Mouse (Mus musculus): Measurements from ENCODE around the gene Zfp503. TPM values are rescaled to one million over a fixed set of nuclear protein-coding genes. Genes with fewer than 3 reads are reported as not detected.

The Zfp503 gene
- total and polyA plus RNA-seq, 2 experiments from 2014 or later, result 4.3 to 9.1 TPM

DNA sequence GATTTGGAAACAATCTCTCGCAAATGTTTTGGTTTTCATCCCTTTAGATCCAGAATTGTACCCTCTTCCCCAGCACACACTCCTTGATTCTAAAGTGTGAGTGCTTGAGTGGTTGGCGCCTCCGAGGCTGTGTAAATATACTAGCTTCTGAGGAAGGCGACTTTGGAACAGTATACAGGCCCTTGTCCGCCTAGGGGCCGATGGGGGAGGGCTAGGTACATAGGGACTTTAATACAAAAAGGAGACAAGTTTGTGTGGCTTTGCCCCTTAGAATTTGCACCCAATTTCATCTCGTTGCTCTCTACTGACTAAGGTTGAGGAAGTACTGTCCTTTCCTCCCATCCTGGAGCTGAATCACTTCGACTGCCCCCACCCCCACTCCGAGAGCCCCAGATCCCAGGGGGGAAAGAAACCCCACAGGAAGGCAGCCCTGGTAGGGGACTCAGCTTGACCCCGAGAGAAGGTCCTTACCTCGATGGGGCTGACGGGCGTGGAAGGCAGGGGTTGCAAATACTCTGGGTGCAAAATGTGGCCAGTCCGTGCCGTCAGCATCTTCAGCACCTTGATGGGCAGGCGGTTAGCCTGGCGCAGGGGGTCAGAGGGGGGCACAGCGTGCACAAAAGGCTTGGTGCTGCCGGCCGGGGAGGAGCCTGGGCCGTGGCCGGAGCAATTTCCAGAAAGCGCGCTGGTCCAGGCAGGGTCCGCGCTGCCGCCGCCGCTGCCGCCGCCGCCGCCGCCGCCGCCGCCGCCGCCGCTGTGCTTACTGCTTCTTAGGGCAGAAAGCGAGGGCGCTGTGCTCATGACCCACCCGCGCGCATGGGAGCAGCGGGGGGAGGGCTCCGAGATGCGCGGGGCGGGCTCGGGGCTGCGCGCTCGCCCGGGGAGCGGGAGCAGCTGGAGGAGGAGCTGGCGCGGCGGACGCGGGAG, 2.4 kb downstream of the Zfp503 start:
- ATAC-seq (ENCODE audit: low FRiP score), result peak; percentile 47
- H3K9me3 ChIP-seq (ENCODE audit: low read length), result no peaks in the 10 kb centered on the region
- WGBS, result 0% methylated on average over 29 of the region's 61 CpGs

DNA sequence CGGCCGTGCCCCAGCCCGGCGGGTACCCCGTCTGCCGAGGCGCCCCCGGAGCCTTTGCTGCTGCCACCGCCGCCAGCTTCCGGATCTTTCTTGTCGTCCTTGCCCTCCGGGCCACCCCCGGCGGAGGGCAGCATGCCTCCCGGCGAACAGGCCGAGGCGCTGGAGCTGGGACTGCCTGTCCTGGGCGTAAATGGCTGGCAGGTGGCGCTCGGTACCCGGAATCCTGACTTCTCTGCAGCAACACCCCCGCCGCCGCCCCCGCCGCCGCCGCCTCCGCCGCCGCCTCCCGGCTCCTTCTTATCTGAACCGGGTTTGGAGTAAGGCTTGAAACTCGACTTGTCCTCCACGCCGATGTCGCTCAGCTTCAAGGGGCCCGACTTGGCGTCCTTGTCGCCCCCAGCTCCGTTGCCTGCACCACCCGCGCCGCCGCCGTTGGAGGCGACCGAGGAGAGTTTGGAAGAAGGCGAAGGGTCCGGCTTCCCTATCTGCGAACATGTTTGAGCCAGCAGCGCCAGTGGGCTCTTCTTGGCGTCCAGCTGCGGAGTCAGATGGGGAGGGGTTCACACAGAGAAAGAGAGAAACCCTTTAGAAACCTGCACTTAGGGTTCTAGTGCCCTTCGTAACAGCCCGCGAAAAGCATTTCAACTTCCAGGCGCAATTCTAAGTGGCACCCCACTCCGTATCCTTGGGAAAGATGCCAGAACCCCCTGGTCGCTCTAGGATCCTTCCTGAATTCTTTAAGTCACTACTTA, 3.2 kb downstream of the Zfp503 start:
- H3K27me3 ChIP-seq (ENCODE audit: insufficient read depth, low read length), result peaks cover 32% of the 10 kb centered on the region
- TF ChIP-seq CTCF (IDR thresholded peaks at IDR 0.05), result peak; percentile 71
- H3K4me2 ChIP-seq (ENCODE audit: low read depth, low read length, poor library complexity, severe bottlenecking), result peak overlapping the region; percentile 91
- peak overlapping the region; percentile 74 for H3K9ac ChIP-seq (replicated peaks; ENCODE audit: low read length, poor library complexity, severe bottlenecking)
- H3K4me3 ChIP-seq (ENCODE audit: low read depth, low read length), result peak overlapping the region; percentile 78
- DNase-seq (ENCODE audit: low spot score) (peak; percentile 87), ATAC-seq (ENCODE audit: low FRiP score) (no peak)
- H3K9me3 ChIP-seq (ENCODE audit: low read length), result no peaks in the 10 kb centered on the region
- peak overlapping the region; percentile 75 for H3K27ac ChIP-seq (ENCODE audit: low read depth, low read length)
- H3K4me1 ChIP-seq (ENCODE audit: insufficient read depth, low read length), result peaks cover 11% of the 10 kb centered on the region; the same call in 1 of the 2 replicates
- no peaks in the 10 kb centered on the region for H3K36me3 ChIP-seq (ENCODE audit: insufficient read depth, low read length)
- under 1% methylated on average over 56 of the region's 62 CpGs for WGBS

More for the DNA sequence above, 2.4 kb downstream of the Zfp503 start:
- H3K4me2 ChIP-seq (ENCODE audit: low read depth, low read length, poor library complexity, severe bottlenecking), result peak overlapping the region; percentile 91
- H3K9ac ChIP-seq (replicated peaks; ENCODE audit: low read length, poor library complexity, severe bottlenecking), result peak overlapping the region; percentile 74
- TF ChIP-seq CTCF (IDR thresholded peaks at IDR 0.05), result no peak
- H3K36me3 ChIP-seq (ENCODE audit: insufficient read depth, low read length), result no peaks in the 10 kb centered on the region
- DNase-seq (ENCODE audit: low spot score), result no peak
- peak overlapping the region; percentile 75 for H3K27ac ChIP-seq (ENCODE audit: low read depth, low read length)
- H3K27me3 ChIP-seq (ENCODE audit: insufficient read depth, low read length), result peaks cover 35% of the 10 kb centered on the region
- H3K4me1 ChIP-seq (ENCODE audit: insufficient read depth, low read length), result peaks cover 11% of the 10 kb centered on the region; the same call in 1 of the 2 replicates
- peak overlapping the region; percentile 78 for H3K4me3 ChIP-seq (ENCODE audit: low read depth, low read length)

DNA sequence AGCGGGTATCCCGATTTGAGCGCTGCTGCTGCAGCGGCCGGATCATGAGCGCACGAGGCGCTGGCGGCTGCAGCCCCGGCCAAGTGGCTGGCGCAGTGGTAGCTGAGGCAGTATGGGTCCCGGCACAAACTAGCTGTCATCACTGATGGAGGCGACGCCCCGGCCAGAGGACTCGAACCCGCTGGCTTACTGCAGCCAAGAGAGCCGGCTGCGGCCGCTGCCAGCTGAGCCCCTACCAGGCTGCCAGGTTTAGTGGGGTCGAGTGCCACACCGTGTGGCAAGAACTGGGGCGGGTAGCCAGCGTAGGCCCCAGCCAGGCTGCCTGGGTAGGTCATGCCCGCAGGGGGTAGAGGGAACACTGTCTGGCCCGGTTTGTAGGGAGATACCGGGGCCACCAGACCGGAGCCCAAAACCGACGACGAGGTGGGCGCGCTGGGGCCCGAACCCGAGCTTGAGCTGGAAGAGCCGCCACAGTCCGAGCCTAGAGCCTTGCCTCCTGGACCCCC, 3.9 kb downstream of the Zfp503 start:
- ATAC-seq (ENCODE audit: low FRiP score), result no peak
- Histone ChIP-seq H3K4me3 (ENCODE audit: low read depth, low read length) (peak overlapping the region; percentile 78), H3K36me3 (ENCODE audit: insufficient read depth, low read length) (no peaks in the 10 kb centered on the region), H3K4me2 (ENCODE audit: low read depth, low read length, poor library complexity, severe bottlenecking) (peak overlapping the region; percentile 91), H3K4me1 (ENCODE audit: insufficient read depth, low read length) (peaks cover 8% of the 10 kb centered on the region; the same call in 1 of the 2 replicates), H3K9ac (replicated peaks; ENCODE audit: low read length, poor library complexity, severe bottlenecking) (peak overlapping the region; percentile 74), H3K9me3 (ENCODE audit: low read length) (no peaks in the 10 kb centered on the region), H3K27me3 (ENCODE audit: insufficient read depth, low read length) (peaks cover 27% of the 10 kb centered on the region), H3K27ac (ENCODE audit: low read depth, low read length) (peak overlapping the region; percentile 34)
- WGBS, result 8% methylated on average over 34 of the region's 37 CpGs
- TF ChIP-seq CTCF (IDR thresholded peaks at IDR 0.05), result no peak
- no peak for DNase-seq (ENCODE audit: low spot score)

DNA sequence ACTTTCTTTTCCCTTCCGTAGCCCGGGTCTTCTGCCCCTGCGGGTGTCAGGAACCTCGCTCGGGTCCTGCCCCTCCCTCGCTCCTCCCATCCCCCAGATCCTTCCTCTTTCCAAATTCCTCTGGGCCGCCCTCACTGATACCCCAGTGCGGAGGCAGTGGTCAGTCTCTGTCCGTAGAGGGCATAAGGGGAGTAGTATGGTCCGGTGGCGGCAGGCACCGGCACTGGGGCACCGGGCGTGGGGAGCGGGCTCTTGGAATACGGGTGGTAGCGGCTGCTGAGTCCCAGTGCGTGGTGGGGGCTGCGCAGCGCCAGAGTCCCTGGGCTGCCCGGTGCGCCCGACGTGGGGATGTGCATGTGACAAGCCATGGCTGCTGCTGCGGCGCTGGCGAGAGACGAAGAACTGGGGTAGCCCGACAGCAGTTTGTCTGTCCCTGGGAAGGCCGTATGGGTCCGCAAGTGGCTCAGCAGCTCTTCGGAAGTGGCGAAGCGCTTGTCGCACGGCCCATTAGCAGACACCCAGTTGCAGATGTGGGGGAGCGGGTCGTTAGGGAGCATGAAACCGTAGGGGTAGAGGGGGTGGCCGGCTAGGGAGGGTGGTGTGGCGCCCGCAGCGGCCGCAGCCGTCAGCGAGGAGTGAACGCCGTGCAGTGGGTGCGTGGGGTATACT, 4.5 kb downstream of the Zfp503 start:
- 10% methylated on average over 49 of the region's 49 CpGs for WGBS
- Histone ChIP-seq H3K4me2 (ENCODE audit: low read depth, low read length, poor library complexity, severe bottlenecking) (peak overlapping the region; percentile 91), H3K4me1 (ENCODE audit: insufficient read depth, low read length) (peaks cover 7% of the 10 kb centered on the region; the same call in 1 of the 2 replicates), H3K9me3 (ENCODE audit: low read length) (no peaks in the 10 kb centered on the region), H3K27ac (ENCODE audit: low read depth, low read length) (no peak overlapping the region; the same call in 1 of the 2 replicates), H3K36me3 (ENCODE audit: insufficient read depth, low read length) (no peaks in the 10 kb centered on the region), H3K4me3 (ENCODE audit: low read depth, low read length) (peak overlapping the region; percentile 78), H3K9ac (replicated peaks; ENCODE audit: low read length, poor library complexity, severe bottlenecking) (peak overlapping the region; percentile 74), H3K27me3 (ENCODE audit: insufficient read depth, low read length) (peaks cover 24% of the 10 kb centered on the region)
- ATAC-seq (ENCODE audit: low FRiP score) (no peak), DNase-seq (ENCODE audit: low spot score) (no peak)
- TF ChIP-seq CTCF (IDR thresholded peaks at IDR 0.05), result no peak

DNA sequence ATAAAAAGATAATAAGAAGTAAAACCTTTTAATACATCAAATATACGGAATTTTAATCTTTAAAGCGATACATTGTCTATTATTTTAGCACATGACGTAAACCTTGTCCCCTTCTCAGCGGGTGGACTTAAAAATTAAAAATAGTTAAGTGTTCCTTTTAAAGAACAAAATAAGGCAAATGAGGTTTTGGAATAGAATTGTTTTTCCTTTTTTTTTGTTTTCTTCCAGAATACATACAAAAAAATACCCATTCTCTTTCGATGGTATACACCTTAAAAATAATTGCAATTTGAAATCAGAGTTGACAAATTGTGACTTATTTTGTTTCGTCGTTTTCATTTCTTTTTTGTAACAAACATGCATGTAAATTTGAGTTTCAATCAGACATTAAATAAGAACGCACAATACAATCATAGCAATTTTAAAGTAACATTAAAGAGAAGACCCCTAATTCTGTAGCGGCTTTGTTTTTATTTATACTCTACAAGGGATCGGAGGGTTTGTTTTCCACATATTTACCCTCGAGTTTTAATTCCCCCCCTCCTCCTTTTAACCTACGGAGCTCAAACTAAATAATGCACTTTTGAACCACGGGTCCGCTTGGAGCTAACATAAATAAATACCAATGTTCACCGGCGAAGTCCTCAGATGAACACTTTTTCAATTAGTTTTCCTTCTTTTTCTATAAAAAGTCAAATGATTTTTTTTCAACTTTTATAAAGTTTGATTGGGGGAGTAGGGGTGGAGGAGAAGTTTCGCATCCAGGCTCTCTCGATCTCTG, 5.3 kb downstream of the Zfp503 start:
- Histone ChIP-seq H3K4me3 (ENCODE audit: low read depth, low read length) (peak overlapping the region; percentile 78), H3K9me3 (ENCODE audit: low read length) (no peaks in the 10 kb centered on the region), H3K4me1 (ENCODE audit: insufficient read depth, low read length) (0 out of 2 replicates have a peak, but pooled peaks cover 4% of the 10 kb centered on the region), H3K36me3 (ENCODE audit: insufficient read depth, low read length) (no peaks in the 10 kb centered on the region), H3K27ac (ENCODE audit: low read depth, low read length) (no peak overlapping the region), H3K27me3 (ENCODE audit: insufficient read depth, low read length) (peaks cover 17% of the 10 kb centered on the region), H3K9ac (replicated peaks; ENCODE audit: low read length, poor library complexity, severe bottlenecking) (peak overlapping the region; percentile 74; the same call in 1 of the 2 replicates), H3K4me2 (ENCODE audit: low read depth, low read length, poor library complexity, severe bottlenecking) (peak overlapping the region; percentile 91)
- no peak for TF ChIP-seq CTCF (IDR thresholded peaks at IDR 0.05)
- no peak for ATAC-seq (ENCODE audit: low FRiP score)
- 18% methylated on average over 18 of the region's 18 CpGs for WGBS
- DNase-seq (ENCODE audit: low spot score), result no peak

Data from midbrain, postnatal 0 days (tissue).